Mouse (Mus musculus): Measurements from ENCODE around the gene Nme7. TPM values are rescaled to one million over a fixed set of nuclear protein-coding genes. Genes with fewer than 3 reads are reported as not detected.

Gene Nme7
- total RNA-seq, 2 experiments from 2014 or later = 29.0 to 62.6 TPM

DNA sequence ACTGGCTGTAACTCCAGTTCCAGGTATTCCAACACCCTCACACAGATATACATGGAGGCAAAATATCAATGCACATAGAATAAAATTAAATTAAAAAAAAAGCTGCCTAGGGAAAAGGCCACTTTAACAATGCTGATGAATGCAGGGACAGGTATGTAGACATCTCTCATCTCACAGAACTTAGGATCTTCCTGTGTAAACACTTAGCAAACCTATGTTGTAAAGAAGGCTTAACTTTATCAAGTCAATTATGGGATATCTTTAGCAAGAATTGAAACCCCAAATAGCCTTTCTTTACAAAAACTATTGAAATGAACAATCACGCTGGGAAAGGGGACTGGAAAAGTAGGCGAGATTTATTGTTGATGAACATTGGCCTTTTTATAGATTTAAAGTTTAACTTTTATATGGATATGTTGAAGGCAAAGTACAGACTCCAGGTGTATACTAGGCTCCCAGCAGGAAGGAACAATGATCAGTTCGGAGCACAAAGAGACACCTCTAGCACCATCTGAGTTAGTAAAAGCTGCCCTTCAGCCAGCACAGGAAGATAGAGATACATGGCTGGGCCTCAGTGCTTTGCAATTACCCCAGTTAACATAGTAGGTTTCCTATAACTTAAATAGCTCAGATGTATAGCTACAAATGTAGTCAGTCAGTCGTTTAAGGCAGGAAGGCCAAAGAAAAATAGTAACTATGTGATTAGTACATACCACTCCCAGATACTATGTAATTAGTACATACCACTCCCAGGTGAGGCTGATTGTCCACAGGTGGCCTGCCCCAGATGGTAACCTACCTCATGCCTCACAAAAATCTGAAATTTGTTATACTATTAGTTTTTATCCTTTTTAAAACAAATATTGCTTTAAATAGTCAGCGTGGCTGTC, 177.1 kb downstream of the Nme7 start:
- ATAC-seq (replicated peaks; ENCODE audit: low FRiP score, low TSS enrichment, poor library complexity, severe bottlenecking) = no peak

- ATAC-seq (replicated peaks; ENCODE audit: low FRiP score, low TSS enrichment, poor library complexity, severe bottlenecking) = no peak
These were observed 177.9 kb downstream of the Nme7 start for GRCm38 (mm10) chr1:164481645-164482354.

DNA sequence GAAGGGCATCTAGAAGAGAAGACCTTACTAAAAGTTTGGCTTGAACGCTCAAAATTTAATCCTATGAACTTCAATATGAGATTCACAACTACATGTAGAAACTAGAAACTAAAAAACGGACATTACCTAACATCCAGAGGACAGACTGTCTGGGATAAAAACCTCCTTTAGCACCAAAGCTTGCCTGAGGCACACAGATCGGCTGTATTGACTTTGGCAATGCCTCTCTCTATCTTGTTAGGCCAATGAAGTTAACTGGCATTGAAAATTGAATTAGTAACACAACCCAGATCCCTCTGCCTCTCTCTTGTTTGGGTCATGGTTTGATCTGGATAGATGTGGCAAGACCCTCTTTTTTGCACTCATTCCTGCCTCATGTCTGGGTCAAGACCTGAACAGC, 178.9 kb downstream of the Nme7 start:
- ATAC-seq (replicated peaks; ENCODE audit: low FRiP score, low TSS enrichment, poor library complexity, severe bottlenecking) = no peak

DNA sequence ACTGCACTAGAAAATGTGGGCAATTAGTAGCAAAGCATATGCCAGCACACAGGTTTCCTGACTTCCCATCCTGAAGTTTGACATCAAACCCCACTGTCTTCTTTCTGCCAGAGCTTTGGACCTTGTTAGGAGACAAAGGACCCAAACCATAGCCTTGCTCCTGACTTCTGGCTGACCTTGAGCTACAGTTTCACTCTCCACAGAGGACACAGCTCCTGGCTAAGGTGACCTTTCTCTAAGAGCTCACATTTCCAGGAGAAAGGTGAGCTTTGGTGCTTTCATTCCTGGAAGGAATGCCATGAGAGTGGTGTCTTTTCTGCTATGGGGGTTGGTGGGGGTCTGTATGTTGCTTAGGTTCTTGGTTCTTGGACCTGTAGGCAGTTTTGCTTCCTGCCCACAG, 179.8 kb downstream of the Nme7 start:
- no peak for ATAC-seq (replicated peaks; ENCODE audit: low FRiP score, low TSS enrichment, poor library complexity, severe bottlenecking)

Other genes with a start within 250 kb of the Nme7 start
- 5.4 and 8.0 TPM in 2 replicates for gene Sell, start 242.1 kb upstream of the Nme7 start, total RNA-seq (2014; fragmentation: Nextera tagmentation)
- 15.1 and 20.2 TPM in 2 replicates for gene Sell, start 242.1 kb upstream of the Nme7 start, total RNA-seq (2017)
- 0.98 TPM in 1 of 2 replicates, not detected in the other for gene Selp, start 188.9 kb upstream of the Nme7 start, total RNA-seq (2014; fragmentation: Nextera tagmentation)
- 0.04 and 0.38 TPM in 2 replicates for gene Selp, start 188.9 kb upstream of the Nme7 start, total RNA-seq (2017)
- gene F5, start 152.3 kb upstream of the Nme7 start, total RNA-seq (2014; fragmentation: Nextera tagmentation) = 0.94 TPM in 1 of 2 replicates, not detected in the other
- 0.42 and 0.46 TPM in 2 replicates for gene F5, start 152.3 kb upstream of the Nme7 start, total RNA-seq (2017)
- 11.2 and 12.1 TPM in 2 replicates for gene Slc19a2, start 55.1 kb upstream of the Nme7 start, total RNA-seq (2014; fragmentation: Nextera tagmentation)
- gene Slc19a2, start 55.1 kb upstream of the Nme7 start, total RNA-seq (2017) = 7.7 and 9.4 TPM in 2 replicates
- gene Ccdc181, start 28.5 kb upstream of the Nme7 start, total RNA-seq (2014; fragmentation: Nextera tagmentation) = 12.6 and 14.9 TPM in 2 replicates
- 25.6 and 38.2 TPM in 2 replicates for gene Ccdc181, start 28.5 kb upstream of the Nme7 start, total RNA-seq (2017)
- 20.3 and 23.3 TPM in 2 replicates for gene Blzf1, start 3.4 kb downstream of the Nme7 start, total RNA-seq (2014; fragmentation: Nextera tagmentation)
- 42.8 and 43.0 TPM in 2 replicates for gene Blzf1, start 3.4 kb downstream of the Nme7 start, total RNA-seq (2017)
- gene Atp1b1, start 154.2 kb downstream of the Nme7 start, total RNA-seq (2014; fragmentation: Nextera tagmentation) = 1.8 and 15.5 TPM in 2 replicates
- gene Atp1b1, start 154.2 kb downstream of the Nme7 start, total RNA-seq (2017) = 5.1 TPM in 1 of 2 replicates, not detected in the other